Comparison of ENCODE assay signal across 9 mouse cellular contexts in genomic region chr6:125489881-125490559, GRCm38 (mm10). TPM values are rescaled to one million over a fixed set of nuclear protein-coding genes. Genes with fewer than 3 reads are reported as not detected.
DNase-seq lines count a peak whose midpoint lies in the region; ATAC-seq and TF ChIP-seq lines count a peak whose summit lies in the region.
"Had no signal": no experiment of that assay in that cellular context is flagged by ENCODE, and none has a peak within 500 bp of the region (broad histone marks: within the 10 kb centered on the region; RNA-seq: fewer than 3 reads in every experiment).

No protein-coding gene starts in this region.

- H3K9ac ChIP-seq in forebrain, postnatal 0 days = no peak overlapping the region
- no peak overlapping the region for H3K9ac ChIP-seq in forebrain, embryonic 15.5 days (replicated peaks)
- no peak overlapping the region for H3K9ac ChIP-seq in embryonic facial prominence, embryonic 15.5 days

- H3K4me1 ChIP-seq in forebrain, postnatal 0 days (ENCODE audit: insufficient read depth) = 0 out of 2 replicates have a peak, but pooled peaks cover 4% of the 10 kb centered on the region
- H3K4me1 ChIP-seq in forebrain, embryonic 15.5 days = peaks cover 17% of the 10 kb centered on the region
- peaks cover 50% of the 10 kb centered on the region for H3K4me1 ChIP-seq in embryonic facial prominence, embryonic 15.5 days
- H3K4me1 ChIP-seq in megakaryocyte, embryonic 14.5 days = peaks cover 87% of the 10 kb centered on the region

- no peak overlapping the region for H3K4me3 ChIP-seq in forebrain, postnatal 0 days (ENCODE audit: low read depth, low read length)
- H3K4me3 ChIP-seq in forebrain, embryonic 15.5 days = no peak overlapping the region
- no peak overlapping the region for H3K4me3 ChIP-seq in embryonic facial prominence, embryonic 15.5 days (replicated peaks)
- peak overlapping the region; percentile 90 for H3K4me3 ChIP-seq in megakaryocyte, embryonic 14.5 days (replicated peaks)

- ATAC-seq in forebrain, postnatal 0 days = peak; percentile 60
- no peak for ATAC-seq in forebrain, embryonic 15.5 days (replicated peaks)
- ATAC-seq in embryonic facial prominence, embryonic 15.5 days (ENCODE audit: insufficient number of reproducible peaks, low FRiP score, low TSS enrichment, low read depth) = no peak

- no peaks in the 10 kb centered on the region for H3K36me3 ChIP-seq in forebrain, postnatal 0 days (ENCODE audit: insufficient read depth)
- no peaks in the 10 kb centered on the region for H3K36me3 ChIP-seq in forebrain, embryonic 15.5 days
- no peaks in the 10 kb centered on the region for H3K36me3 ChIP-seq in embryonic facial prominence, embryonic 15.5 days
- peaks cover 77% of the 10 kb centered on the region for H3K36me3 ChIP-seq in megakaryocyte, embryonic 14.5 days (replicated peaks; ENCODE audit: low read length)

- no peaks in the 10 kb centered on the region for H3K9me3 ChIP-seq in forebrain, postnatal 0 days (ENCODE audit: low read length)
- no peaks in the 10 kb centered on the region for H3K9me3 ChIP-seq in forebrain, embryonic 15.5 days
- H3K9me3 ChIP-seq in embryonic facial prominence, embryonic 15.5 days (replicated peaks) = no peaks in the 10 kb centered on the region
- no peaks in the 10 kb centered on the region for H3K9me3 ChIP-seq in megakaryocyte, embryonic 14.5 days

- H3K4me2 ChIP-seq in forebrain, postnatal 0 days (ENCODE audit: low read depth) = no peak overlapping the region
- no peak overlapping the region for H3K4me2 ChIP-seq in forebrain, embryonic 15.5 days (replicated peaks)
- H3K4me2 ChIP-seq in embryonic facial prominence, embryonic 15.5 days (replicated peaks) = 0 out of 2 replicates have a peak overlapping the region, but pooled peaks have one; percentile 3

- peak overlapping the region; percentile 54 for H3K27ac ChIP-seq in forebrain, postnatal 0 days (ENCODE audit: low read depth, low read length)
- no peak overlapping the region for H3K27ac ChIP-seq in forebrain, embryonic 15.5 days (replicated peaks)
- peak overlapping the region; percentile 61 for H3K27ac ChIP-seq in embryonic facial prominence, embryonic 15.5 days (replicated peaks)

- no peak for TF ChIP-seq CTCF in forebrain, postnatal 0 days (IDR thresholded peaks at IDR 0.05; ENCODE audit: low read depth)

- DNase-seq in forebrain, postnatal 0 days = peak; percentile 57
- peak; percentile 74 to 80 for DNase-seq in lung, adult 18-20 months
- DNase-seq in lung, postnatal 14 days = no peak
- DNase-seq in urinary bladder, postnatal 36 days (ENCODE audit: low spot score in 2 of 2) = no peak
- no peak for DNase-seq in spleen, adult 12 weeks (ENCODE audit: low spot score)
- DNase-seq: thymus, postnatal 25 days had no signal

- peaks cover 4% of the 10 kb centered on the region; the same call in 1 of the 2 replicates for H3K27me3 ChIP-seq in forebrain, postnatal 0 days (ENCODE audit: insufficient read depth, low read length)
- no peaks in the 10 kb centered on the region for H3K27me3 ChIP-seq in forebrain, embryonic 15.5 days
- H3K27me3 ChIP-seq in embryonic facial prominence, embryonic 15.5 days = no peaks in the 10 kb centered on the region
- H3K27me3 ChIP-seq in megakaryocyte, embryonic 14.5 days (replicated peaks) = no peaks in the 10 kb centered on the region

- 76% methylated on average over 11 of the region's 11 CpGs for WGBS in forebrain, postnatal 0 days
- 83% methylated on average over 11 of the region's 11 CpGs for WGBS in forebrain, embryonic 15.5 days
- 66% methylated on average over 11 of the region's 11 CpGs for WGBS in embryonic facial prominence, embryonic 15.5 days

RNA-seq across cellular contexts. Expression of gene Cd9, which starts 4.6 kb away (rescaled TPM):
- 41.2 and 57.4 TPM in 2 replicates for total RNA-seq in forebrain, postnatal 0 days (2014; rRNA removed)
- polyA plus RNA-seq in forebrain, postnatal 0 days (2015; fragmentation: Nextera tagmentation; extraction: Ambion mirVana) = 125 and 140 TPM in 2 replicates
- polyA plus RNA-seq in forebrain, embryonic 15.5 days (2015; fragmentation: Nextera tagmentation; extraction: Ambion mirVana) = 75.6 and 81.6 TPM in 2 replicates
- 366 and 382 TPM in 2 replicates for polyA plus RNA-seq in embryonic facial prominence, embryonic 15.5 days (2015; fragmentation: Nextera tagmentation; extraction: Ambion mirVana)
- 24.2 and 52.6 TPM in 2 replicates for polyA plus RNA-seq in megakaryocyte, embryonic 14.5 days (2012; ENCODE audit: insufficient read depth, low replicate concordance)

RNA-seq across cellular contexts. Expression of gene Vwf, which starts 56.6 kb away (rescaled TPM):
- total RNA-seq in forebrain, postnatal 0 days (2014; rRNA removed) = 21.2 and 30.0 TPM in 2 replicates
- polyA plus RNA-seq in forebrain, postnatal 0 days (2015; fragmentation: Nextera tagmentation; extraction: Ambion mirVana) = 8.9 and 13.1 TPM in 2 replicates
- 6.5 and 8.4 TPM in 2 replicates for polyA plus RNA-seq in forebrain, embryonic 15.5 days (2015; fragmentation: Nextera tagmentation; extraction: Ambion mirVana)
- polyA plus RNA-seq in embryonic facial prominence, embryonic 15.5 days (2015; fragmentation: Nextera tagmentation; extraction: Ambion mirVana) = 8.8 and 9.4 TPM in 2 replicates
- 331 and 373 TPM in 2 replicates for polyA plus RNA-seq in megakaryocyte, embryonic 14.5 days (2012; ENCODE audit: insufficient read depth, low replicate concordance)

Comparison
In these comparisons a context has a peak if more than half of its experiments do, and no peak if none do; other contexts are left out.
1. DNase-seq: peak in forebrain, postnatal 0 days (single experiment) and lung, adult 18-20 months (2 of 2); none in lung, postnatal 14 days (single experiment), urinary bladder, postnatal 36 days (0 of 2) and spleen, adult 12 weeks (single experiment).
2. RNA of gene Vwf, which starts 56.6 kb away (polyA plus RNA-seq): 331 to 373 TPM in megakaryocyte, embryonic 14.5 days; 8.9 to 13.1 TPM in forebrain, postnatal 0 days, 8.8 to 9.4 TPM in embryonic facial prominence, embryonic 15.5 days and 6.5 to 8.4 TPM in forebrain, embryonic 15.5 days; every median in the first group is over 10 times any median in the second.